Mouse (Mus musculus): ENCODE measurements around the gene 1700029I15Rik. TPM values are rescaled to one million over a fixed set of nuclear protein-coding genes. Genes with fewer than 3 reads are reported as not detected.
A peak's percentile ranks its signal among the peaks of the same experiment; 100 is the strongest.

The 1700029I15Rik gene
- polyA plus RNA-seq, 1 experiment from 2014 or later, result 1.7 TPM

DNA sequence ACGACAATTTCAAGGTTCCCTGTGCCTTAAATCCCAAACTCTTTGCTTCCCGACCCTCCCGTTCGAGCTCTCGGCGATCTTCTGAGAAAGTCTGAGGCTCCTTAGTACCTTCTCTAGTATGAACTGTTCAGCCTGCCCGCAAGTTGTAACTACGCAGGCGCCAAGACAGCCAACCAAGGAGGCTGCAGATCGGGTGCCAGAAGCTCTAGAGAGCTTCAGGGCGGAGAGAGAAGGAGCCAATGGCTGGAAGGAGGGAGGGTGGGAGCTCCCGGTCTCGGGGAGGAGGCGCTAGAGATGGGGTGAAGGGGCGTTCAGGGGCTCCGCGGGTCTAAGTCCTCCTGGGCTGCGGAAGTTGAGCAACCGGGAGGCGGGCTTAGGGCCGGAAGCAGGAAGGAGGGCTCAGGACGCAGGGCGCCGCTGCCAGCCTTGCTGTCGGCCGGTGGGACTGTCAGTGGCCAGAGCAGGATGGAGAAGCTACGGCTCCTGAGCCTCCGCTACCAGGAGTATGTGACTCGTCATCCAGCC, 7.2 kb upstream of the 1700029I15Rik start:
- Histone ChIP-seq H3K4me3 (peak overlapping the region; percentile 83), H3K27me3 (replicated peaks) (peaks cover 36% of the 10 kb centered on the region), H3K4me2 (peak overlapping the region; percentile 97), H3K4me1 (replicated peaks) (peaks cover 36% of the 10 kb centered on the region), H3K36me3 (peaks cover 26% of the 10 kb centered on the region), H3K9ac (peak overlapping the region; percentile 85), H3K27ac (ENCODE audit: poor library complexity, severe bottlenecking) (peak overlapping the region; percentile 84), H3K9me3 (replicated peaks) (no peaks in the 10 kb centered on the region)
- WGBS, result under 1% methylated on average over 29 of the region's 29 CpGs
- peak; percentile 91 for ATAC-seq (ENCODE audit: insufficient number of reproducible peaks, low FRiP score)

- Histone ChIP-seq H3K4me2 (peak overlapping the region; percentile 97), H3K27ac (ENCODE audit: poor library complexity, severe bottlenecking) (peak overlapping the region; percentile 84; the same call in 1 of the 2 replicates), H3K27me3 (replicated peaks) (peaks cover 29% of the 10 kb centered on the region), H3K36me3 (peaks cover 33% of the 10 kb centered on the region), H3K9me3 (replicated peaks) (no peaks in the 10 kb centered on the region), H3K4me3 (peak overlapping the region; percentile 83), H3K9ac (peak overlapping the region; percentile 85), H3K4me1 (replicated peaks) (peaks cover 29% of the 10 kb centered on the region)
- WGBS, result 10% methylated on average over 10 of the region's 10 CpGs
- ATAC-seq (ENCODE audit: insufficient number of reproducible peaks, low FRiP score), result no peak
Observed at GRCm38 (mm10) chr2:92375788-92376187, 6.5 kb upstream of the 1700029I15Rik start.

DNA sequence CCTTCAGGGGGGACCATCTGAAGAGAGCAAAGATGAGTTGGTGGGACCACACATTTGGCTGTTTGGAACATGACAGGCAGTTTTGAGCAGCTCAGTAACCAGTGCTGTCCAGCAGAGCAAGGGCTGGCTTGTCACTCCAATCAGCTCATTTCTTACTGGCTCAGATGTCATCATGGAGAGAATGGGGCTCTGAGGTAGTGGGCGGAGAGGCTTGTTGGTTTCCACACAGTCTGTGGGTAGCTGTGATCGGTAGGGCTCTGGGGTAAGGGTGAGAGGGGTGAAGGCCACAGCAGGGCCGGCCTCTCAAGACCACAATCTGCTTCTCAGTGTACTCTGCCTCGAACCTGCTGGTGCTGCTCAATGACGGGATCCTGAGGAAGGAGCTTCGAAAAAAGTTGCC, 6.0 kb upstream of the 1700029I15Rik start:
- Histone ChIP-seq H3K36me3 (peaks cover 38% of the 10 kb centered on the region), H3K4me2 (peak overlapping the region; percentile 97), H3K27me3 (replicated peaks) (peaks cover 24% of the 10 kb centered on the region), H3K4me3 (peak overlapping the region; percentile 83), H3K4me1 (replicated peaks) (peaks cover 24% of the 10 kb centered on the region), H3K27ac (ENCODE audit: poor library complexity, severe bottlenecking) (no peak overlapping the region), H3K9me3 (replicated peaks) (no peaks in the 10 kb centered on the region), H3K9ac (no peak overlapping the region)
- ATAC-seq (ENCODE audit: insufficient number of reproducible peaks, low FRiP score), result no peak
- 80% methylated on average over 6 of the region's 6 CpGs for WGBS

GRCm38 (mm10) chr2:92377320-92377719, 5.0 kb upstream of the 1700029I15Rik start:
- no peak overlapping the region for H3K4me3 ChIP-seq
- H3K9me3 ChIP-seq (replicated peaks), result no peaks in the 10 kb centered on the region
- peaks cover 18% of the 10 kb centered on the region for H3K4me1 ChIP-seq (replicated peaks)
- no peak overlapping the region for H3K9ac ChIP-seq
- H3K4me2 ChIP-seq, result no peak overlapping the region
- H3K36me3 ChIP-seq, result peaks cover 46% of the 10 kb centered on the region
- 86% methylated on average over 7 of the region's 7 CpGs for WGBS
- peaks cover 14% of the 10 kb centered on the region for H3K27me3 ChIP-seq (replicated peaks)
- ATAC-seq (ENCODE audit: insufficient number of reproducible peaks, low FRiP score), result no peak
- no peak overlapping the region for H3K27ac ChIP-seq (ENCODE audit: poor library complexity, severe bottlenecking)

DNA sequence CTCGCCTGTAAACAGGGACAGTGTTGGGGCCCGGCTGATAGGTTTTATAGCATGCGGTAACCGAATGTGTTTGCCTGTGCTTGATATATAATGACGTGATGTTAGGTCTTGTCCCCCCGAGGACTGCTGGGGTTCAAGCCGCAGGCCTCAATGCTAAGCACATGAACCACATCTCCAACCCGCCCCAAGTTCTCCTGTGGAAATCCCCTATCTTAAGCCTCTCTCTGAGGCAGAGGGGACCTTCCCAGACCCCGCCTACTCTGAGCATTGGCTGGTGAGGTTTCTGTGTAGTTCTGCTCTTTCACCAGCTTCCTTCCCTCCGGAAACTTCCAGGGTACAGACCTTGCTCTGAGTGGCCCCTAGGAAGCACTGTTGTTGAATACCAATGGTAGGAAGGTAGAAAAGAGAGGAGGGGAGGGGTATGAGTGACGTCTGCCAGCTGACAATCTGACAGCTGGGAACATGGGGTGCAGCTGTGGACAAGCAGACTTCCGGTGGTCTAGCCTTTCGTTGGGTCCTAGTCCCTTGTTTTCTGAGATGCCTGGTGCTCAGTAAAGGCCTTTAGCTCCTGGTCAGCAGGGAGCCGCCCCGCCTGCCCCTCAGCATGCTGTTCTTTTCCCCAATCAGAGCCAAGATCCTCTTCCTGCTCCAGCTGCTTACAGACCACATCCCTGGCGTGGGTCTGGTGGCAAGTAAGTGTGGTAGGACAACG, 2.4 kb upstream of the 1700029I15Rik start:
- no peaks in the 10 kb centered on the region for H3K9me3 ChIP-seq (replicated peaks)
- H3K27ac ChIP-seq (ENCODE audit: poor library complexity, severe bottlenecking), result no peak overlapping the region
- ATAC-seq (ENCODE audit: insufficient number of reproducible peaks, low FRiP score), result no peak
- peaks cover 51% of the 10 kb centered on the region for H3K36me3 ChIP-seq
- no peak overlapping the region for H3K4me2 ChIP-seq
- H3K4me3 ChIP-seq, result no peak overlapping the region
- peaks cover 11% of the 10 kb centered on the region for H3K4me1 ChIP-seq (replicated peaks)
- no peaks in the 10 kb centered on the region for H3K27me3 ChIP-seq (replicated peaks)
- WGBS, result 81% methylated on average over 17 of the region's 17 CpGs
- H3K9ac ChIP-seq, result no peak overlapping the region

DNA sequence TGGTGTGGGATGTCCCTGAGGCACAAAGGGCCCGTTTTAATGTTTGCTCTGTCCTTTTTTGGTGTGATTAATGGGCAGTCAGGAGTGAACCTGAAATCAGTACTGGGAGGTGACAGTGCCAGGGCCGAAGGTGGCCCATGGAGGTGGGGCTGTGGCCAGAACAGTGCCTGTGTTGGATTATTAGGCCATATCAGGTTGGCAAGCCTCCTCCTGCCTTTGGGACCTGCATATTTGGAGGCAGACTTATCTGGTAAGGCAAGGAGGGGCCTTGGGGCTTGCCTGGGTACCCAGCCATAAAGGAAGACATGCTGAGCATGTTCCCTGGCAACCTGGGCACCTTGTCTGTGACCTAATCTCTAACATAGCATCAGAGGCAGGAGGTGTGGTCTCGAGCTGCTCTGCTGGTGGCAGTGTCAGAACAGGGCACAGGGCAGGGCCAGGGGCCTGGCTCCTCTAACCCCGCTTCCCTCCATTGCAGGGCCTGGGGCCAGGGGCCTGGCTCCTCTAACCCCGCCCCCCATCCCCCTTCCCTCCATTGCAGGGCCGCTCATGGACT, 1.8 kb upstream of the 1700029I15Rik start:
- Histone ChIP-seq H3K4me2 (no peak overlapping the region), H3K4me1 (replicated peaks) (peaks cover 10% of the 10 kb centered on the region), H3K4me3 (no peak overlapping the region), H3K27me3 (replicated peaks) (no peaks in the 10 kb centered on the region), H3K9me3 (replicated peaks) (no peaks in the 10 kb centered on the region), H3K27ac (ENCODE audit: poor library complexity, severe bottlenecking) (no peak overlapping the region), H3K36me3 (peaks cover 53% of the 10 kb centered on the region), H3K9ac (no peak overlapping the region)
- no peak for ATAC-seq (ENCODE audit: insufficient number of reproducible peaks, low FRiP score)
- 75% methylated on average over 6 of the region's 6 CpGs for WGBS

GRCm38 (mm10) chr2:92381161-92381560, 1.2 kb upstream of the 1700029I15Rik start:
- 82% methylated on average over 5 of the region's 5 CpGs for WGBS
- Histone ChIP-seq H3K9me3 (replicated peaks) (no peaks in the 10 kb centered on the region), H3K27ac (ENCODE audit: poor library complexity, severe bottlenecking) (no peak overlapping the region), H3K4me2 (no peak overlapping the region), H3K27me3 (replicated peaks) (no peaks in the 10 kb centered on the region), H3K4me3 (no peak overlapping the region), H3K36me3 (peaks cover 56% of the 10 kb centered on the region), H3K4me1 (replicated peaks) (peaks cover 4% of the 10 kb centered on the region), H3K9ac (no peak overlapping the region)
- no peak for ATAC-seq (ENCODE audit: insufficient number of reproducible peaks, low FRiP score)

DNA sequence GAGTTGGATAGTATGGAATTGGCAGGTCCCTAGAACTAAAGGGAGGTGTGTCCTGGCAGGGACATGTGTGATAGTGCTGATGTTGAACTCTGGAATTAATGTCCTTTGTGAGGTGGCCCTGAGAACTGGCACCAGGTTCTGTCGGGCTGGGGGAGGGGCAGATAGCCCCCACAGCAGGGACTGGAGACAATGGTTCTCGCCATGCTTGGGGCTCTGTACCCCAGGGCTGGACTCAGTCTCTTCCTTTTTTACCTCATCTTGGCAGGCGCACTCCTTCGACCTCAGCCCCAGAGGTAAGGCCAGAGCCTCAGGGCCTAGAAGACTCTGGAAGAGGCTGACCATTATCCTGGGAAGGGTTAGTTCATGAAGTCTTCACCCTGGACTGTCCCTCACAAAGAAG, 421 bp downstream of the 1700029I15Rik start:
- no peak for ATAC-seq (ENCODE audit: insufficient number of reproducible peaks, low FRiP score)
- peaks cover 13% of the 10 kb centered on the region for H3K27me3 ChIP-seq (replicated peaks)
- H3K9ac ChIP-seq, result no peak overlapping the region
- H3K4me2 ChIP-seq, result no peak overlapping the region
- no peak overlapping the region for H3K27ac ChIP-seq (ENCODE audit: poor library complexity, severe bottlenecking)
- H3K9me3 ChIP-seq (replicated peaks), result no peaks in the 10 kb centered on the region
- peaks cover 58% of the 10 kb centered on the region for H3K36me3 ChIP-seq
- no peak overlapping the region for H3K4me3 ChIP-seq
- no peaks in the 10 kb centered on the region for H3K4me1 ChIP-seq (replicated peaks)
- 81% methylated on average over 4 of the region's 4 CpGs for WGBS

GRCm38 (mm10) chr2:92384101-92384500, 1.8 kb downstream of the 1700029I15Rik start:
- Histone ChIP-seq H3K4me2 (no peak overlapping the region), H3K9me3 (replicated peaks) (no peaks in the 10 kb centered on the region), H3K4me3 (no peak overlapping the region), H3K36me3 (peaks cover 45% of the 10 kb centered on the region), H3K27ac (ENCODE audit: poor library complexity, severe bottlenecking) (no peak overlapping the region), H3K4me1 (replicated peaks) (peaks cover 11% of the 10 kb centered on the region), H3K27me3 (replicated peaks) (peaks cover 21% of the 10 kb centered on the region), H3K9ac (no peak overlapping the region)
- WGBS, result 72% methylated on average over 4 of the region's 4 CpGs
- ATAC-seq (ENCODE audit: insufficient number of reproducible peaks, low FRiP score), result no peak

DNA sequence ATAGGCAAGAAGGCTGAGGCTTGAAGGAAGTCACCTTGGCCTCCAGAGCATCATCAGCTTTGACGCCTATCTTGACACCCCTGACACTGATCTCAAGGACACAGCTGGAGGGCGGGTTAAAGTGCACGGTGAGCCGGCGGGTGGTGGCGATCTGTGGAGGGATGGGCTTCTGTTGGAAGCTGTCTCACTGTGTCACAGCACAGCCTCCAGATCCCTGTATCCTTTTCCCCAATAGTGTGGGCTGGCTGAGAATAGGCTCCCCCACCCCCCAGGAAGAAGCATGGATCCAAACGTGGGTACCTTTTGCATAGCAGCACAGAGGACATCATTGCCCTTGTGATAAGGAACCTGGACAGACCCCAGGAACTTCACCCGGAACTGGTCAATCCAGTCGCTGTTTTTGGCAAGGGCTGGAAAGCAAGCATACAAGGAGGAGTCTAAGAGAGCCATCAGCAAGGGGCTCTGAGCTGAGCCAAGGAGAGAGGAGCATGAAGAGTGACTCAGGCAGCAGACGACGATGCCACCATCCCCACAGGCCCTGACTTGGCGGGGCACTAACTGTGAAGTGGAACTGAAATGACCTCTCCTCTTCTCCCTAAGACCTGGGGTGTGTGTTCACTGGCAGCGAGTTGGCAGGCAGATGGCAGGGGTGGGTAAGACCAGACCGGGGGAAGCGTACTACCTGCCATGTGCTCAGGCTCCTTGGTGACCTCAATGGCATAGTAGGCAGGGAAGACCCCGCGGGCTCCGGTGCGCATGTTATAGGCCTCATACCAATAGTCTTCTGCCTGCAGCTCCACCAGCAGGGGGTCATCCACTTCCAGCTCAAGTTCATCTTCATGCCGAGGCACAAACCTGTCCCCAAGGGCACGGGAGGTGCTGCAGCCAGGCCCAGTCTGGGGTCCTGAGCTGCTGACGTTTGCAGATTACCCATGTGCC, 3.0 kb downstream of the 1700029I15Rik start:
- Histone ChIP-seq H3K4me1 (replicated peaks) (peaks cover 11% of the 10 kb centered on the region), H3K36me3 (peaks cover 33% of the 10 kb centered on the region), H3K27ac (ENCODE audit: poor library complexity, severe bottlenecking) (no peak overlapping the region), H3K9ac (no peak overlapping the region), H3K27me3 (replicated peaks) (peaks cover 25% of the 10 kb centered on the region), H3K4me2 (no peak overlapping the region), H3K9me3 (replicated peaks) (no peaks in the 10 kb centered on the region), H3K4me3 (no peak overlapping the region)
- WGBS, result 68% methylated on average over 22 of the region's 22 CpGs
- ATAC-seq (ENCODE audit: insufficient number of reproducible peaks, low FRiP score), result no peak
